Mouse (Mus musculus) forebrain, embryonic 13.5 days (tissue): ENCODE measurements around the gene Gm20388. TPM values are rescaled to one million over a fixed set of nuclear protein-coding genes. Genes with fewer than 3 reads are reported as not detected.
A peak's percentile ranks its signal among the peaks of the same experiment; 100 is the strongest.
"Not testable (repeated sequence)": the region's sequence is repeated elsewhere in the genome, so short reads cannot be mapped to it uniquely, and the experiment has no call there.

ENCODE experiments used
- ATAC-seq: fragments of 200-750 bp; cut with Nextera tagmentation; 2 replicates; pipeline ENCODE4 v1.8.0; 2017
- H3K27ac ChIP-seq: fragments of 300-500 bp; sonication (generic); 2 replicates; pipeline ENCODE4 v1.5.1; 2015; ENCODE audit warnings: inconsistent platforms, mild to moderate bottlenecking, moderate library complexity
- H3K27me3 ChIP-seq: fragments of 300-500 bp; sonication (generic); 2 replicates; pipeline ENCODE4 v1.6.1; 2015; ENCODE audit warnings: mild to moderate bottlenecking, inconsistent platforms
- H3K36me3 ChIP-seq: fragments of 300-500 bp; sonication (generic); 2 replicates; pipeline ENCODE4 v1.6.1; 2015; ENCODE audit warnings: mild to moderate bottlenecking, inconsistent platforms; ENCODE audit not compliant: poor library complexity, severe bottlenecking
- H3K4me1 ChIP-seq: fragments of 300-500 bp; sonication (generic); 2 replicates; pipeline ENCODE4 v1.6.1; 2015; ENCODE audit warnings: inconsistent platforms
- H3K4me2 ChIP-seq: fragments of 300-500 bp; sonication (generic); 2 replicates; pipeline ENCODE4 v1.6.1; 2015; ENCODE audit warnings: inconsistent platforms, mild to moderate bottlenecking, moderate library complexity
- H3K4me3 ChIP-seq: fragments of 300-500 bp; sonication (generic); 2 replicates; pipeline ENCODE4 v1.5.1; 2015; ENCODE audit warnings: mild to moderate bottlenecking, inconsistent platforms
- H3K9ac ChIP-seq: fragments of 300-500 bp; sonication (generic); 2 replicates; pipeline ENCODE4 v1.6.1; 2015; ENCODE audit warnings: mild to moderate bottlenecking, inconsistent platforms
- H3K9me3 ChIP-seq: fragments of 300-500 bp; sonication (generic); replicated peaks from 2 replicates; pipeline ENCODE4 v1.6.1; 2016; ENCODE audit warnings: inconsistent platforms
- WGBS: fragments of 180-500 bp; shearing (Covaris S2); methylation state at CpG from one replicate; pipeline ENCODE4 v1.1.7; 2015; 5-methylcytosine and 5-hydroxymethylcytosine counted together
- polyA plus RNA-seq: library from polyadenylated mRNA; unstranded; fragments of >200 nt; fragmentation: Nextera tagmentation; extraction: Ambion mirVana; gene quantifications from 2 replicates; pipeline ENCODE4 v1.2.1, GENCODE M21; 2015

The Gm20388 gene
- polyA plus RNA-seq, 1 experiment from 2014 or later, result 5.6 TPM

DNA sequence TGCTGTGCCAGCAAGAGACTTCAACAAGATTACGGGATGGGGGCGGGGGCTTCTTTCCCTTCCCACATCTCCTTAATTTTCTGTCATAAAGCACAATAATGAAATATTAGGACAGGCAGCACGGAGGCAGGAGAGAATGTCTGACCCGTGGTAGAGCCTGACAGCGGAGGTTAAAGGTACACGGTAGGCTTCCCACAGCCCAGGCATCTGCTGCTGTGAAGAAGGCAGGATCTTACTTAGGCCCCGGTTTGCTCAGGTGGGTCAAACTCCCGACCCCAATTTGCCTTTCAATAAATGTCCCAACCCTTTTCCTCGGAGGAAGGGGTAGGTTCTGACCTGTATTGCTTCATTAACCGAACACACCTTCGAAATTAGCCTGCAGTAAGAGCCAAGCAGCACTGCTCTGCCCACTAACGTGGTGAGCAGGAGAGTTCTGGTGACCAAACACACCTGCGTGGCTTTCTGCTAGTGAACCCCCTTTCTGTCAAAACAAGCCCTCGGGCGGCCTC lies 3894.6 kb downstream of the Gm20388 start:
- H3K27me3 ChIP-seq, result no peaks in the 10 kb centered on the region
- H3K36me3 ChIP-seq, result 0 out of 2 replicates have a peak, but pooled peaks cover 2% of the 10 kb centered on the region
- peaks cover 34% of the 10 kb centered on the region for H3K4me1 ChIP-seq
- peak; percentile 12 for ATAC-seq
- H3K4me2 ChIP-seq, result peak overlapping the region; percentile 89
- peak overlapping the region; percentile 79 for H3K9ac ChIP-seq
- WGBS, result 14% methylated on average over 15 of the region's 15 CpGs
- no peaks in the 10 kb centered on the region for H3K9me3 ChIP-seq
- peak overlapping the region; percentile 65 for H3K4me3 ChIP-seq
- H3K27ac ChIP-seq, result peak overlapping the region; percentile 60; the same call in 1 of the 2 replicates

- peak; percentile 94 for ATAC-seq
- Histone ChIP-seq H3K4me3 (peak within 1 kb of the TSS; percentile 65), H3K9me3 (no peaks in the 10 kb centered on the region), H3K27ac (peak within 1 kb of the TSS; percentile 60), H3K4me2 (peak within 1 kb of the TSS; percentile 89), H3K4me1 (peaks cover 34% of the 10 kb centered on the region), H3K27me3 (no peaks in the 10 kb centered on the region), H3K9ac (peak within 1 kb of the TSS; percentile 79), H3K36me3 (0 out of 2 replicates have a peak, but pooled peaks cover 2% of the 10 kb centered on the region)
- WGBS, result under 1% methylated on average over 47 of the region's 48 CpGs
These were observed 3895.2 kb downstream of the Gm20388 start, which contains the start of gene Rab4a for GRCm38 (mm10) chr8:123805718-123806373. Gene Rab4a (plus strand): TSS chr8:123805985.

DNA sequence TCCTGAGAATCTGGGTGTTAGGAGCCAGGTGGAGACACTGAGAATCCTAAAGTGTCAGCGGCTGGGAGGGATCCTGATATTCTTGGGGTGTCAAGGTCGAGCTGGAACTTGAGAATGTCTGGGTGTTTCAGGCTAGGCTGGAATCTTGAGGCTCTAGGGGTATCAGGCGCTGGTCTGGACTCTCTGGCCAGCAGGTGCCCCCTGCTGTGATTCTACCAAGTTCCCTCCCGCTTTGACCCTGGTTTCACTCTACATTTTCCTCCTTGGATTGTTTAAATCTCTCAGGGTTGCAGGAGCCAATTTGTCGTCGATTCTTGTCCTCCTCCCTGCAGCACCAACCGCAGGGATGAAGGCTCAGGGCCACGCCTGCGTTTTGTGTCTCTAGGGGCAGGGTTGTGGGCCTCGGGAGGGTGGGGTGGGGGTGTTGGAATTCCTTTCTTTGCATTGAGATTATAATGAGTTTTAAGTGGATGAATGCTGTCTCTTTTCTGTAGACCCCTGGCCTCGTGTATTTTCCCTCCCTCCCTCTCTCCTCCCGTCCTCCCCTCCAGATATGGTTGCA lies 3895.8 kb downstream of the Gm20388 start:
- peak overlapping the region; percentile 60 for H3K27ac ChIP-seq
- ATAC-seq, result no peak
- WGBS, result 1% methylated on average over 12 of the region's 12 CpGs

GRCm38 (mm10) chr8:123807024-123807431 lies 3896.4 kb downstream of the Gm20388 start:
- Histone ChIP-seq H3K4me2 (peak overlapping the region; percentile 89), H3K36me3 (0 out of 2 replicates have a peak, but pooled peaks cover 2% of the 10 kb centered on the region), H3K9me3 (no peaks in the 10 kb centered on the region), H3K4me3 (peak overlapping the region; percentile 65), H3K27me3 (no peaks in the 10 kb centered on the region), H3K4me1 (peaks cover 34% of the 10 kb centered on the region), H3K27ac (no peak overlapping the region), H3K9ac (peak overlapping the region; percentile 79)
- ATAC-seq, result no peak; the same call in 1 of the 2 replicates
- 5% methylated on average over 14 of the region's 14 CpGs for WGBS

More for the DNA sequence above, 3895.8 kb downstream of the Gm20388 start:
- peak overlapping the region; percentile 79 for H3K9ac ChIP-seq
- H3K4me3 ChIP-seq, result peak overlapping the region; percentile 65
- H3K4me2 ChIP-seq, result peak overlapping the region; percentile 89
- H3K27me3 ChIP-seq, result no peaks in the 10 kb centered on the region
- H3K4me1 ChIP-seq, result peaks cover 34% of the 10 kb centered on the region
- no peaks in the 10 kb centered on the region for H3K9me3 ChIP-seq
- H3K36me3 ChIP-seq, result 0 out of 2 replicates have a peak, but pooled peaks cover 2% of the 10 kb centered on the region

- Histone ChIP-seq H3K4me1 (peaks cover 34% of the 10 kb centered on the region), H3K9me3 (no peaks in the 10 kb centered on the region), H3K36me3 (0 out of 2 replicates have a peak, but pooled peaks cover 2% of the 10 kb centered on the region), H3K27me3 (no peaks in the 10 kb centered on the region), H3K9ac (peak overlapping the region; percentile 79; the same call in 1 of the 2 replicates), H3K4me2 (peak overlapping the region; percentile 89), H3K4me3 (0 out of 2 replicates have a peak overlapping the region, but pooled peaks have one; percentile 65), H3K27ac (no peak overlapping the region)
- whole genome bisulfite sequencing, result 65% methylated on average over 6 of the region's 6 CpGs
- ATAC-seq, result no peak
These were observed 3897.4 kb downstream of the Gm20388 start for GRCm38 (mm10) chr8:123807852-123808573.

DNA sequence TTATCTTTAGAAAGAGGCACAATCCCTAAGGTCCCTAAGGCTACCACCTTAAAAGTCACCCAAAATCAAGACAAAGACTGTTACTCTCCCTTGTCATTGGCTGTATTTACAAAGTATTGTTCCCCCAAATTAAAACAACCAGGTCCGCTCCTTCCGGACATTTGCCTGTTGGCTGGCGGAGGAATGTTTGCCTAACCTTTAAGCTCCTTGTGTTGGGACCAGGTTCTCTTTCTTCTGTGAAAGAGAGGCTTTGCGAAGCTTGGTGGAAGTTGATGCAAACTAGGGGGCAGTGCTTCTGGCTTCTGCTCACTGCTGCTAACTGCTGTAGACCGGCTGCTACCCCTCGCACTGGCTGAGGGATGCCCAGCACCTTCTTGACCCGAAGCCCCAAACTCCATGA lies 3898.0 kb downstream of the Gm20388 start:
- H3K9ac ChIP-seq, result no peak overlapping the region
- peaks cover 3% of the 10 kb centered on the region; the same call in 1 of the 2 replicates for H3K36me3 ChIP-seq
- H3K4me3 ChIP-seq, result no peak overlapping the region
- no peak overlapping the region for H3K4me2 ChIP-seq
- no peak for ATAC-seq
- WGBS, result 80% methylated on average over 7 of the region's 7 CpGs
- H3K9me3 ChIP-seq, result no peaks in the 10 kb centered on the region
- H3K27me3 ChIP-seq, result no peaks in the 10 kb centered on the region
- H3K27ac ChIP-seq, result no peak overlapping the region
- peaks cover 36% of the 10 kb centered on the region for H3K4me1 ChIP-seq

DNA sequence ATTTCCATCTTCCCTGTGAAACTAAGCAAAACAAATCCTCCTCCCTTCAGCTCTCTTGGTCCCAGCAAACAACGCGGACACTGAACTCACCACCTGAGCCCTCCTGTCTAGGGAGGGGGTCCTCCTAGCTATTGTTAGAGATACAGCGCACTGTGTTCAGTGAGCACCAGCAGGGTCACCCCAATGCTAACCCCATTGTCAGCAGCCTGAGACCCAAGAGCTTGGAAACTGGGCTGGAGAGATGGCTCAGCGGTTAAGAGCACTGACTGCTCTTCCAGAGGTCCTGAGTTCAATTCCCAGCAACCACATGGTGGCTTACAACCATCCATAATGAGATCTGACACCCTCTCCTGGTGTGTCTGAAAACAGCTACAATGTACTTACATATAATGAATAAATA lies 3898.7 kb downstream of the Gm20388 start:
- not testable (repeated sequence) for H3K36me3 ChIP-seq, H3K27me3 ChIP-seq, H3K27ac ChIP-seq, H3K4me2 ChIP-seq, H3K9ac ChIP-seq, H3K4me3 ChIP-seq, ATAC-seq, H3K9me3 ChIP-seq
- WGBS, result 87% methylated on average over 4 of the region's 4 CpGs
- H3K4me1 ChIP-seq, result peaks cover 36% of the 10 kb centered on the region

- Histone ChIP-seq H3K9me3 (no peaks in the 10 kb centered on the region), H3K4me3 (no peak overlapping the region), H3K4me2 (no peak overlapping the region), H3K27me3 (no peaks in the 10 kb centered on the region), H3K27ac (no peak overlapping the region), H3K36me3 (peaks cover 30% of the 10 kb centered on the region), H3K9ac (no peak overlapping the region), H3K4me1 (peaks cover 21% of the 10 kb centered on the region)
- ATAC-seq, result no peak
- WGBS, result 89% methylated on average over 5 of the region's 5 CpGs
These were observed 3901.6 kb downstream of the Gm20388 start for GRCm38 (mm10) chr8:123812227-123812626.

DNA sequence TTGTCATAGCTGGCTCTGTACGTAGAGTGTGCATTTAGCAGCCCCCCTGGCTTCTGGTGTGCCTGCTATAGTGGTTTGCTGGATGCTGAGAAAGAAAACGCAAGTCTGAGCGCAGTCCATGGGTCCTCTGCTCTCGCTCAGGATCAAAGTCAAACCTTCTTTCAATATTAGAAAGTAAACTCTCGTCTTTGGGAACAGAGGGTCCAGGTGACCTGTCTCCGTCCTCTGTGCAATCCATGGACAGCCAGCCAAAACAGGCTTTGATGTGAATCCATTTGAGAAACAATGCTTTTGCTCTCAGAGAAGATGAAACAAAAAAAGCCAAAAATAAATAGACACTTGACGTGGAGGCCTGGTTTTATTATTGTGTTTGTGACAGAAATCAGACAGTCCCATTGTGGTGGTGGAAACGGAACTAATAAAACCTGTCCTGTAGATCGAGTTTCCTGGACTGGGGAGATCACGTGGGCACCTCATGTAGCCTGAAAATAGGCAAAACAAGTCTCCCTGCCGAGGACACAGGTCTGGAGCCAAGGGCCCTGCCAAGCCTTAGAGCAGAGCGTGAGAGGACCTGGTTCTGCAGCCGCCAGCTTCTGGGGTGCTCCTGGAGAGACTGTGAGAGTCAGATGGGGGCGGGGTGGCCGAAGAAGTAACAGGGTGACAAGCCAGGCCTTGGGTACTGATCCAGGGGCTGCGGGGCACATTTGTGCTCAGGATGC lies 3902.7 kb downstream of the Gm20388 start:
- Histone ChIP-seq H3K4me2 (no peak overlapping the region), H3K4me3 (no peak overlapping the region), H3K27me3 (no peaks in the 10 kb centered on the region), H3K27ac (no peak overlapping the region), H3K36me3 (peaks cover 36% of the 10 kb centered on the region), H3K4me1 (peaks cover 10% of the 10 kb centered on the region; the same call in 1 of the 2 replicates), H3K9ac (no peak overlapping the region), H3K9me3 (no peaks in the 10 kb centered on the region)
- no peak for ATAC-seq
- 80% methylated on average over 16 of the region's 16 CpGs for WGBS

- no peaks in the 10 kb centered on the region for H3K27me3 ChIP-seq
- H3K36me3 ChIP-seq, result peaks cover 35% of the 10 kb centered on the region
- H3K4me2 ChIP-seq, result no peak overlapping the region
- no peak overlapping the region for H3K4me3 ChIP-seq
- peaks cover 5% of the 10 kb centered on the region; the same call in 1 of the 2 replicates for H3K4me1 ChIP-seq
- no peak for ATAC-seq
- H3K27ac ChIP-seq, result no peak overlapping the region
- H3K9me3 ChIP-seq, result no peaks in the 10 kb centered on the region
- WGBS, result 89% methylated on average over 4 of the region's 4 CpGs
- no peak overlapping the region for H3K9ac ChIP-seq
These were observed 3903.2 kb downstream of the Gm20388 start for GRCm38 (mm10) chr8:123813892-123814266.

GRCm38 (mm10) chr8:123815325-123815724 lies 3904.7 kb downstream of the Gm20388 start:
- no peaks in the 10 kb centered on the region for H3K9me3 ChIP-seq
- 0 out of 2 replicates have a peak, but pooled peaks cover 3% of the 10 kb centered on the region for H3K4me1 ChIP-seq
- H3K9ac ChIP-seq, result no peak overlapping the region
- H3K27ac ChIP-seq, result no peak overlapping the region
- 83% methylated on average over 11 of the region's 11 CpGs for WGBS
- no peak for ATAC-seq
- H3K36me3 ChIP-seq, result peaks cover 33% of the 10 kb centered on the region
- no peak overlapping the region for H3K4me2 ChIP-seq
- H3K27me3 ChIP-seq, result no peaks in the 10 kb centered on the region
- H3K4me3 ChIP-seq, result no peak overlapping the region
